Mouse (Mus musculus): Measurements from ENCODE around the gene Fam171a1.

DNA sequence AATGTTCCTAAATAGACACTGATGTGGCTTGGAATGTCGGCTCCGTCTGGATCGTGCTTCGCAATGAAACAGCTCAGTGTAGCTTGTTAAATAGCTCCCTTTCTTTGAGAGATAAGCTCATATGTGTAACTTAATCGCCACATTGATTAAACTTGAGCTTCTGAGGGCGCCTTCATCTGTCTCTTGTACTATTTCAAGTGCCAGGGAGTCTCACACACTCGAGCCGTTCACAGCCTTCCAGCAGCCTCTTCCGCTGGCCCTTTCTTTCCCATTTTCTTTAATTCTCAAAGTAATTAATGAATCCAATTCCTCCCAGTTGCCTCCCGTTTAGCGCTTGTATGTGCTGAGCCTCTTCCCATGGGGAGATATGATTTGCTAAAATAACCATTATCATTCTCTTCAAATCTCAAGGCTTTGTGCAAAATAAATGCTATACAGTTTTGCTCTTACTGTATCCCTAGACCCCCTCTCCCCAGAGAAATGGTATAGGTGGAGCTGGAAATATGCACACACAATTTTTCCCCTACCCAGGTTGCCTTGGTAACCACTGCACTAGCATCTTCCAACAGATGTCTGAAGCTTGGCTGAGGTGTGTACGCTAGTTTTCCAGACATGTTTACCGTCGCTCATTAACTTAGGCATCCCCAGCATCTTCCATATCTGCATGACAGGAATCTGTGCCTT, 54.8 kb downstream of the Fam171a1 start:
- TF ChIP-seq CTCF (IDR thresholded peaks at IDR 0.05) (no peak), EP300 (IDR thresholded peaks at IDR 0.05) (no peak)

All from lung, postnatal 0 days (tissue).